Mouse (Mus musculus): ENCODE measurements at regions not wholly inside any gene's neighbourhood (a gene's known extent, or its start where the extent isn't known, plus 50 kb on each side); places are given as distances from the start of the nearest gene placed in this dataset.

DNA sequence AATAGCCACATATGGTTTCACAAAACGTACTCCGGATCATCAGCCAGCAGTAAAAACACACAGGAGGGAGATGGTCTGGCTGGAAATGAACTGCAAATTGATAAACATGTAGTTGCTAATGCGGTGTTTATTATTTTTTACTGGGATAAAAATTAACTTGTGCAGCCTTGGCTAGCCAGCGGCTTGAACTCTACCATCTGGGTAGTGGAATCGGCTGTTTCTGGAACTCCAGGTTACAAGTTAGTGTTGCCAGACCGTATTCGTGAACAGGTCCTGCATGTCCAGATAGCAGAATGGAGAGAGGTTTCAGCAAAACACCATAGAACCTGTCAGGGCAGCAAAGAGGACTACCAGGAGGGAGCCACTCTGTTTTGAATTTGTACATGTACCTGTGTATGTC is 107.4 kb downstream of the Tomm20 start:
- TF ChIP-seq POLR2A (IDR thresholded peaks at IDR 0.05; ENCODE audit: insufficient read depth, low read depth, low read length) (no peak), CTCF (IDR thresholded peaks at IDR 0.05; ENCODE audit: insufficient read depth, low read depth, low read length) (no peak)

All from olfactory bulb, adult 2 months (tissue).